Mouse (Mus musculus) spleen, adult 2 months (tissue): ENCODE results near the gene Ldb2.

Experiments
- CTCF ChIP-seq: fragments of 200-500 bp; IDR thresholded peaks from 2 replicates; pipeline ENCODE4 v1.5.1; 2011; ENCODE audit warnings: mild to moderate bottlenecking, inconsistent platforms; ENCODE audit not compliant: insufficient read depth, insufficient read length, insufficient replicate concordance; ENCODE audit errors: extremely low read depth
- POLR2A ChIP-seq: fragments of 200-500 bp; IDR thresholded peaks from 2 replicates; pipeline ENCODE4 v1.6.1; 2011; ENCODE audit warnings: low read depth, low read length, inconsistent platforms

DNA sequence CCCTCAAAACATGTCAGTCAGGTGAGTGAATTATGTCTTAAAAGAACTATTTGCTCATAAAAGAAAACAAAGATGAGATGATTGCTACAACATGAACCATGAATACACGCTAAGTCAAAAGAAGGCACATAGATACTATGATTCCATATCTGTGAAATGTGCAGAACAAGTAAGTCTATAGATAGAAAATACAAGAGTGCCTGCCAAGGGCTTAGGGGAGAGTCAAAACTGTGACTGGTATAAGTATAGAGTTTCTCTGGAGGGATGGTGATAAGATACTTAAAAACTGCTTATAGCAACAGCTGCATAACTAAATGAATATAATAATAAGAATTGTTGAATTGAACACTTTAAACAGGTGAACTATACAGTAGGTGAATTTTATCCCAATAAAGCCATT, 224.8 kb downstream of the Ldb2 start:
- TF ChIP-seq CTCF (no peak), POLR2A (no peak)
